Mouse (Mus musculus): ENCODE data around the gene Dgkh.

GRCm38 (mm10) chr14:78525611-78526457, 206.7 kb downstream of the Dgkh start:
- TF ChIP-seq CTCF (IDR thresholded peaks at IDR 0.05; ENCODE audit: low read depth) (no peak), EP300 (IDR thresholded peaks at IDR 0.05; ENCODE audit: low read depth) (no peak)

Data from heart, postnatal 0 days (tissue).